Mouse (Mus musculus) thymus, adult 18-20 months (tissue): ENCODE measurements around the gene Ccr9.
"Not testable (repeated sequence)": the region's sequence is repeated elsewhere in the genome, so short reads cannot be mapped to it uniquely, and the experiment has no call there.

Source experiments
- DNase-seq, 2 experiments: peaks; one replicate each; pipeline ENCODE4 v3.0.0; 2022; ENCODE audit warnings: mixed read lengths in 2 of 2

The Ccr9 gene

GRCm38 (mm10) chr9:123678327-123679105 lies at the start of gene Ccr9, which contains the start of gene Slc6a20a:
Gene Ccr9 (plus strand): TSS chr9:123678439.
Gene Slc6a20a (minus strand): TSS chr9:123678885.
- DNase-seq, result no peak

GRCm38 (mm10) chr9:123631666-123632065 lies 46.6 kb upstream of the Ccr9 start:
- DNase-seq, result no peak

- DNase-seq, result no peak
Observed at GRCm38 (mm10) chr9:123632281-123632680, 46.0 kb upstream of the Ccr9 start, which contains the start of gene Slc6a20b. Gene Slc6a20b (minus strand): TSS chr9:123632565.

GRCm38 (mm10) chr9:123632993-123633392 lies 45.2 kb upstream of the Ccr9 start:
- no peak for DNase-seq

- no peak for DNase-seq
Observed at GRCm38 (mm10) chr9:123636771-123637170, 41.5 kb upstream of the Ccr9 start.

GRCm38 (mm10) chr9:123638231-123638630 lies 40.0 kb upstream of the Ccr9 start:
- DNase-seq, result no peak

- DNase-seq, result no peak
Observed at GRCm38 (mm10) chr9:123638668-123639089, 39.6 kb upstream of the Ccr9 start.

- no peak for DNase-seq
Observed at GRCm38 (mm10) chr9:123640106-123640505, 38.1 kb upstream of the Ccr9 start.

GRCm38 (mm10) chr9:123649785-123650511 lies 28.3 kb upstream of the Ccr9 start:
- no peak for DNase-seq

GRCm38 (mm10) chr9:123651369-123651768 lies 26.9 kb upstream of the Ccr9 start:
- no peak for DNase-seq

GRCm38 (mm10) chr9:123657457-123657856 lies 20.8 kb upstream of the Ccr9 start:
- no peak for DNase-seq

- no peak for DNase-seq
Observed at GRCm38 (mm10) chr9:123658981-123659380, 19.3 kb upstream of the Ccr9 start.

- DNase-seq, result not testable (repeated sequence)
Observed at GRCm38 (mm10) chr9:123659986-123660676, 18.1 kb upstream of the Ccr9 start.

GRCm38 (mm10) chr9:123665645-123666044 lies 12.6 kb upstream of the Ccr9 start:
- DNase-seq, result peak; percentile 34 to 35

GRCm38 (mm10) chr9:123679198-123679597 lies 959 bp downstream of the Ccr9 start:
- DNase-seq, result no peak

GRCm38 (mm10) chr9:123683704-123684103 lies 5.5 kb downstream of the Ccr9 start:
- DNase-seq, result no peak

- no peak for DNase-seq
Observed at GRCm38 (mm10) chr9:123686206-123686605, 8.0 kb downstream of the Ccr9 start.

GRCm38 (mm10) chr9:123688227-123688626 lies 10.0 kb downstream of the Ccr9 start:
- DNase-seq, result no peak

GRCm38 (mm10) chr9:123695634-123696302 lies 17.5 kb downstream of the Ccr9 start:
- no peak for DNase-seq

GRCm38 (mm10) chr9:123701822-123702221 lies 23.6 kb downstream of the Ccr9 start:
- no peak for DNase-seq

- DNase-seq, result no peak
Observed at GRCm38 (mm10) chr9:123709226-123709625, 31.0 kb downstream of the Ccr9 start.

- no peak for DNase-seq
Observed at GRCm38 (mm10) chr9:123713111-123713510, 34.9 kb downstream of the Ccr9 start.

GRCm38 (mm10) chr9:123716301-123716700 lies 38.1 kb downstream of the Ccr9 start:
- no peak for DNase-seq
